Mouse (Mus musculus): ENCODE measurements around the gene Pax3. TPM values are rescaled to one million over a fixed set of nuclear protein-coding genes. Genes with fewer than 3 reads are reported as not detected.

Gene Pax3
- total RNA-seq, 1 experiment from 2014 or later = not detected

DNA sequence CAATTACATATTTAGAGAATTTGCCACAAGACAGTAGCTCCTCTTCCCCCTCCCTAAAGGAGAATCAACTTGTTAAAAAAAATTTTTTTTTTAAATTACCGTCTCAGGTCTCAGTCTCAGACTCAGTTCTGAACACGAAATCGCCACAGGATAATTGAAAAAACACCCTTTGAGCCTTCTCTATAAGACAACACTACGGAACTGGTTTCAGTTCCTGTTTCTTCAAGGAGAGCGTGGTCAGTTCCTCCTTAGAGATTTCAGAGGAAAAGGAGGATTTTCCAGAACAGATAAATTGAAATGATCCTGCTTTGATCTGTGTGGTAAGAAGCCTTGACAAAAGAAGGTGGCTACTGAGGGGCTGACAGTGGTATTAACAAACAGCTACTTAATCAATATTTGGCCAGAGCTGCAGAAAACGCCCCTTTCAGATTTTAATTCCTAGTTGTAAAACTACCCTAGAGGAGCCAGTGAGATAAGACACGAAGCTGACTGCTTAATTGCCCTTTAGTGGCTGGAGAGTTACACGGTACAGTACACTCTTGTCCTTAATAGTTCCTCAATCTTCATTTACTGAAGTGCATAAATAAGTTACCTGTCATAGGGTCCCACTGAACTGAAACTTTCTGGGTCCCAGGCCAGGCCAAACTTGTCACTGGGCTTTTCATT lies 9.7 kb downstream of the Pax3 start:
- ATAC-seq (replicated peaks; ENCODE audit: low read depth, poor library complexity, severe bottlenecking) = peak; percentile 78

DNA sequence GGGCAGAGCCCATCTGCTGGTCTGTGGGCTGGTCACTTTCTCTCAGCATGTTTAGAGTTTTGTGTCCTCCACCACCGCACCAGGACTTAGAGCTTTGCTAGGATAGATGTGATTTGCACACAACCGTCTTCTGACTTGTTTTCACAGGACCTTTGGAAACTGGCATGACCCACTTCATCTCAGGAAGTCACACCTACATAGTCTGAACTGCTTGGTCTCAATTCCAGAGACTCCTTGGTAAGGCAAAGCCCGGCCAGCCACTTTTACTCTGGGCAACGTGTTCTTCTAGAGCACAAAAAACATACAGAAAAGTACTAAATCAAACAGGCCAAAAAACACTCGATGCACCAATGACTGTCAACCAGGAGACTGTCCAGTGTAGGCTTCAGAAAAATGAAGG lies 14.0 kb downstream of the Pax3 start:
- no peak for ATAC-seq (replicated peaks; ENCODE audit: low read depth, poor library complexity, severe bottlenecking)

DNA sequence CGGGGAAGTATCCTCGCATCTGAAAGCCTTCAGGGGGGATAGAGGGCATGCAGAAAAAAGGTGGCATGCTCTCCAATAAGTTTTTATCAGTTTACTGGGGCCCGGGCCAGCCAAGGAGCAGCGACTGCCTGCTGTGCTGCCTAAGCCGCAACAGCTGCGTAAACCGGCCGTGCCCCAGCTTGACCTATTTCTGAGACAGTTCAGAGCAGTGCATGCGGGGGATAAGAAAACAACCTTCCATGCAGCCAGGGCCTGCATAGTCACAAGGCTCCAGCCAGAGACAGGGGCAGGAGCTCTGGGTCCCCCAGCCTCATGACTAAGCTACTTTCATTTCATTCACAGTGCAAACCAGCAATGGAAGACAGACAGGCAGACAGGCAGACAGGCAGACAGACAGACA lies 15.1 kb downstream of the Pax3 start:
- ATAC-seq (replicated peaks; ENCODE audit: low read depth, poor library complexity, severe bottlenecking) = no peak

DNA sequence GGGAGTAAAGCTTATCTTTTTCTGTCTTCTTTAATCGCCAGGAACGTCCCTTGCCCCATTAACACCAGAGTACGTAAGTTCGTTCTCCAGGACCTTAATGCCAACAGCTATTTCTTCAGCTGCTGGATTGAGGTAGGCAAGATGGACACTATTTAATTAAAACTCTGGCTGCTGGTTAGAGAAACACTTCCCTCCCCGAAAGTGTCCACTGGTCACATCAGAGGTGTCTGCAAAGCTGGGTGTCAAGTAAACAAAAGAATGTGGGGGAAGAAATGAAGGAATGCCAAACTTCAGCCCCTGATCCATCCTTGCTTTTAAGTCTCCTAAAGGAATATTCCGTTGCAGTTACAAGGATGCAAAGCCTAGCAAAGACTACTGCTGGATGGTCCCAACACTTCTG lies 24.6 kb downstream of the Pax3 start:
- ATAC-seq (replicated peaks; ENCODE audit: low read depth, poor library complexity, severe bottlenecking) = no peak

DNA sequence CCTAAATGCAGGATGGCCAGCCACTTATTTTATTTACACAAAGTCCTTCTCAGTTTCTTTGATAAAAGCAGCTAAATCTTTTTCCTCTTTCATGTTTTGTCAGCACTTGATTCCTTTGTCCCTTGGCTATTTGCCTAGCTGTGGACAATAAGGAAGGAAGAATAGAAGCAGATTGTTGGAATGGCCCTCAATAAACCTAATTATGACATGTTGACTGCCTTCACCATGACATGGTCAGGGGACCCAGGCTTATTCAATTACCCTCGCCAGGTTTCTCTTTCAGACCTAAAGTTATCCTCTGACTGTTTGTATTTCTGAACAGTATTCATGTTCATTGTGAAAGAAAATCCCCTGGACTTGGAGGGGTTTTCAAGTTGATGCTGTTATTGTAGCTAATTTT lies 25.3 kb downstream of the Pax3 start:
- no peak for ATAC-seq (replicated peaks; ENCODE audit: low read depth, poor library complexity, severe bottlenecking)

DNA sequence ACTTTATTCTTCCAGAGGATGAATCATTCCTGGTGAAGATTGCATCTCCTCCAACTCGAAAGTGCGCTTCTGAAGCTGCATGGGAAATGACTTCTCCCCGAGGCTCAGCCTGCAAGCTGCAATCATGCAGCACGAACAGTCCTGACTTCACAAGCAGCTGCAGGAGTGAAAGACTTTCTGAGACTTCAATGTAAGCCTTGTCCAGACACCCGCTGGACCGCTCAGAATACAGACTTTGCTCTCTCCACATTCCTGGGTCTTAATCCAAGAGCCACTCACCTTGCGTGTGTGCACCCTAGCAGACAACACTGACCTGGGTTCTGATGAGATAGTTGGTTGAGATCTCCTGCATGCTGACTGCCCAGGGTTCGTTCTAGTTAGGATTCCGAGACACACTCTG lies 26.2 kb downstream of the Pax3 start:
- ATAC-seq (replicated peaks; ENCODE audit: low read depth, poor library complexity, severe bottlenecking) = no peak

DNA sequence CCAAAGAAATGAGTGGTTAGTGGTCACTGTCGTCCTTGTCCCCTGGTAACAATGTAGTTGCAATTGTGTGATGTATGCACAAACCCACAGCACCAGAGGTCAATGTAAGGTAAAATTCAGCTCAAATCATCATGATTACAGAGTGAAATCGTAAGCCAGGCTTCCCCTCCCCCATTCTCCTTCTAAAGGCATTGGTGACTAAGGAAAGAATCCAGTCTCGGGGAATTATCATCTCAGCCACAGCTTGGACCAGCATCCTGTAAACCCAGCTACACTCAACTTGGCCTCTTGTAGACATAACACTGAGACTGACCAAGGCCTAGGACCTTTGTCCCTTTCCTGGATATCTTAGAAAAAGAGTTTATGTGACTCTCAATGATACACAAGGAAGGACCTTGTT lies 28.1 kb downstream of the Pax3 start:
- ATAC-seq (replicated peaks; ENCODE audit: low read depth, poor library complexity, severe bottlenecking) = no peak

DNA sequence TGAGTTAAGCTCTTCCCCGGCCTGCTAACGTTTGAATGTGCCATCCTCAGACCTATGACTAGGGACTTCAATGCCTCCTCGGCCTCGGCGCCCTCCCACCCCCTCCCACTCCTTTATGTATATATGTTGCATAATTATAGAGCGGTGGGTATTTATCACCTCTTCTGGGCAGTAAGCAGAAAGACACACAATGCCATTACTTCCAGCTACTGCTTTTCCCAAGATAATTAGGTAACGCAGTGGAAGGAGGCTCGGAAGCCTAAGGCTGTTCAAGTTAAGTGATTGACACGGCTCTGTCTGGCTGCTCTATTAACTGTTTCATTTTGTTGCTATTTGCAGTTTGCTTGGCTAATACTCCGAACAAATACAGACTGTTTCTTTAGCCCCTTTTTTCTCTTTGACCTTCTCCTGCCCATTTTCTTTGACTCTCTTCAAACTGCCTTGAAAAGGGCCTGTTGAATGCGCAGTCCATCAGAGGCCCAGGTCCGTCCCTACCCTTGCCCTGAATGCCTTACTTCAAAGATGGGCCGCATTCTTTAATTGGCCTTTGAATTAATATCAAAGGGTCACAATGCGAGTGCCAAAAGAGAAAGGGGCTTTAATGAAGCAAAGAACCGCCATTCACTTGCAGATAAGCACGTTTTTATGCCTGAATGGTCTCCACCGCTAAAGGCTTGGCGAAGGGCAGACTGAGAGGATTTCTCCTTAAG lies 29.2 kb downstream of the Pax3 start:
- ATAC-seq (replicated peaks; ENCODE audit: low read depth, poor library complexity, severe bottlenecking) = no peak

DNA sequence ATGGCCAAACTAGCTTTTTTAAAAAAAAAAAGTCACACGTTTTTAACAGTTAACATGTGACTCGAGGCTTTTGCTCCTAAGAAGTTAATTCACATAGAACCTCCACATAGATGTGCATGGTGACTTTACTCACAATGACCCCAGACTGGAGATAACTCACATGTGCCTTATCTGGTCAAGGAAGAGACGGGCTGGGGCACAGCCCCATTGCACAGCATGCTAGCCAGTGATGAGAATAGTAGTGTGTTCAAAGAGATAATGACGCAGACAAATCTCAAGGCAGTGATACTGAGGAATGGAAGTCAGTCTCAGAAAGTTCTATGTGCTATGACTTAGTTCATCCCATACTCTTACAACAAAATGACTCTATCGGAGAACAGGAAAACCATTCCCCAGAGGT lies 35.2 kb downstream of the Pax3 start:
- ATAC-seq (replicated peaks; ENCODE audit: low read depth, poor library complexity, severe bottlenecking) = no peak

DNA sequence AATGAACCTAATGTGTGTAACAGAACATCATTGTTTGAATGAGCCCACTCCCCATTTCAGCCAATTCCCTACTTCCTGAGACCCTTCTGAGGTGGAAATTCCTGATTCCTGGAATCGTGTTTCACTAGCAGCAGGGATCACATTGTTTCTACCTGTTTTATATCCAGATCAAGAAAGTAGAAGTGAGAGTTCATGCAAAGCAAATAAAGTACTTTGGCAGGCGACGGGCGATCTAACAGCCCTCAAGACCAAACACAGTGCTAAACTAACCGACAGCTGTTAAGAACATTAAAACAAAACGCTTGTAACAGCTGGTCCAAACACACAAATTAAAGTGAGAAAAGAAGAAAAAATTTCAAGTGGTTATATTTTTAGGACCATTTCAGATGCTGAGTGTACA lies 39.0 kb downstream of the Pax3 start:
- no peak for ATAC-seq (replicated peaks; ENCODE audit: low read depth, poor library complexity, severe bottlenecking)

DNA sequence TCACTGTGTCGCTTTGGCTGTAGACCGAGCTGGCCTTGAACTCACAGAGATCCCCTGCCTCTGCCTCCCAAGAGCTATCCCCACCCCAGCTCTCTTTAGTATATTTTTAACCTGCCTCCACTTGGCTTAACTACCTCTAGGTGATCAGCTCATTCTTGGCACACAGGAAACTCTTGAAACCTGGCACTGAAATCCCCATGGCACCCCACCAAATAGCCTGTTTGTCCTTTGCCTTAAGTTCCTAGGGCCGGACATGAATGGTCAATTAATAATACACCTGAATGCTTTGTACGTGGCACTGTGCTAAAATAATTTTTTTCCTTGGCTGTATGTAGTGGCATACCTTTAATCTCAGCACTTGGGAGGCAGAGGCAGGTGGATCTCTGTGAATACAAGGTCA lies 41.1 kb downstream of the Pax3 start:
- ATAC-seq (replicated peaks; ENCODE audit: low read depth, poor library complexity, severe bottlenecking) = no peak

DNA sequence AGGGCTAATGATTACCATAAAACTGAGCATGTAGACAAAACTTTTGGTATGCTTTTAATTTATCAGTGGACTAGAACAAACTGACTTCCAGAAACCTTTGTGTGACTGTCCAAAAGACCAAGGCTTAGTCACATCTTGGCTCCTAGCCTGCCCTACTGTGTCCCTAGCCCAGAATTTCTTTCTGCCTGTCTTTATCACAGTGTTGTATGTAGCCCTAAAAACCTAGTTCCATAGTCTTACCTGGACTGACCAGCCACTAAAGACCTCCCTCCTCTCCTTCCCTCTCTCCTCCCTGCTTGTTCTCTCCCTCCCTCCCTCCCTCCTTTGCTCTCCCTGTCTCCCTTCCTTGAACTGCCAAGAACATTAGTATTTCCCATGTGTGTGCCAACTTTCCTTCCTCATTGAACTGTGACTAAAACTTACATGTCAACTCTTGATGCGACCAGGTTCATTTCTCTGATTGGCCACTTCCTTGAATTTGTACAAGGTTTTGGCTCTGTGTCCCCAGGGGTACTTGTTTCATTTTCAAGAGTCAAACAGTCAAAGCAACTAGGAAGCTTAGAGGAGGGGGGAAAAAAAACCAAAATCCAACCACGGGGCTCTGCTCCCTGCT lies 48.8 kb downstream of the Pax3 start:
- ATAC-seq (replicated peaks; ENCODE audit: low read depth, poor library complexity, severe bottlenecking) = no peak

DNA sequence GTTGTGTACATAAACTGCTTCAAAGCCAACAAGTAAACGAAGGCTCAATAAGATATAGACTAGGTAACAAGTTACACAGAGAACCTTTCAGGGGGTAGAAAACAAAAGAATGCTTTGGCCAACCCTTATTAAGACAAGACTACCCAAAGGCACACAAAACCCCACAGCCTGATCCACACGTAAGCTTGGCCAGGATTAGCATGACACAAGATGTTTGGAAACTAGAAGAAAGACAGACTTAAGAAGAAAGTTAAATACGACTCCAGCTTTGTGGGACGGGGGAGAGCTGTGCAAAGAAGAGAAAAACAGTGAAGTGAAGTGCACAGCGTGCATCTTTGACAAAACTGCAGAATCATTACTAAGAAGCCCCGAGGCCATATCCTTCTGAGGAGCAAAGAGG lies 53.5 kb downstream of the Pax3 start:
- no peak for ATAC-seq (replicated peaks; ENCODE audit: low read depth, poor library complexity, severe bottlenecking)

DNA sequence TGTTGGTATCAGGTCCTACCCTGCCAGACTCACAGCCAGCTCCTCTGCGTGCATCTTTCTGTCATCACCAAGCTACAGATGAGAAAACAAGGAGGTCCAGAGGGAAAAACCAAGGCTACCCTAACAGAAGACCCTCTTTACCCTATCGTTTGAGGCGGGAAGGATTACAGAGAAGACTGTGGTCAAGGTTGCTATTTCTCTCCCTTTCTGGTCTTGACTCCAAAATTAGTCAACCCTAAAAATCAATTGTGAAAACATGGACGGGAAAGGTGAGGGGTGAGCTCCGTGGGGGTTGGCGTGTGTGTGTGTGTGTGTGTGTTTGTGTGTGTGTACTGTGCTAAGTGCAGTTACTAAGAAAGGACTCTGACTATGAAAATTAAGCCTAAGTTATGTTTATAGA lies 54.0 kb downstream of the Pax3 start:
- no peak for ATAC-seq (replicated peaks; ENCODE audit: low read depth, poor library complexity, severe bottlenecking)

DNA sequence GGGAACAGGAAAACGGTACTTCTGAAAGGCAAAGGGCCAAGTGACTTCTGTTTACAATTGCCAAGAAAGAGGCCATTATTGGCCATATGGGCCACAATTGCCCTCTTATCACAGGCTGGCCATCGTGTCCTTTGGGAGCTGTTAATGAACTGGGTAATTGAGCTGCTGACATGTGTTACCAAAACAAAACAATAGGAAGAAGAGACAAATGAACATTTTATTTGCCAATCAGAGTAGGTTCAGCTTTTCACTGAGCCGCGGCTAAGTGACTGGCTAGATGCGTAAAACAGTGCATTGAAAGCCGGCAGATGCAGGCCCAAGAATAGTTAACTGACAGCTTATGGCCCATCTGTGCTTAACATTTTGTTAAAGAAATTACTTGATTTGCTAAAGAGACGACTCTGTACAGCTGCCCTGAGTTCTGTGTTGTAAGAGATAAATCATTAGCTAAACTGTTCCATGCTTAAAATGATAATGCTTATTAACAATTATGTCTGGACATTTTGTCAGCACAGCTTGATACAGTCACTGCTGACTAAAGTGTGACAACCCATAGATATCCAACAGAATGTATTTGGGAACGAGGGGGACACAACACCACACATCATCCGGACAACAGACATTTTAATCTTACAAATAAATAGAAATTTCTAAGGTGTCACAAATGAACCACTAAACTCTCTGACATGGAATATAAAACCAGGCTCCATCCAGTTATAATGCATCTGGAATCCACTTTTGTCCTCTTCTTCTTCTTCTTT lies 55.0 kb downstream of the Pax3 start:
- no peak for ATAC-seq (replicated peaks; ENCODE audit: low read depth, poor library complexity, severe bottlenecking)

DNA sequence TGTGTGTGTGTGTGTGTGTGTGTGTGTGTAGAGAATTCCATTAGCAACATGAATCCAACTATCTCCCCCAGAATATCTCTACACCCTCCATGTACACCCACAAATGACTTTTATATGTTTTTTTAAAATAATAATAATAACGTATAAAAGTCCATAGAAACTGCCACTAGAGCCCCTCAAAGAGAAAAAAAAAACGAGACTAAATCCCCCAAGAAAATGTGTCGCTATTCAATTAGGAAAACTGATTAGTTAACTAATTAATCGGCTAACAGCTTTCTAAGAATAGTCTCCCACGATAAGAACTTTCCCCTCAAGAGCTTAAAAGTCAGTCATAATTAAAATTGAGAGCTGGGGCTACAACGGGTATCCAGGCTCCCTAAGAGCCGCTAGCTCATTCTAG lies 55.6 kb downstream of the Pax3 start:
- ATAC-seq (replicated peaks; ENCODE audit: low read depth, poor library complexity, severe bottlenecking) = no peak

DNA sequence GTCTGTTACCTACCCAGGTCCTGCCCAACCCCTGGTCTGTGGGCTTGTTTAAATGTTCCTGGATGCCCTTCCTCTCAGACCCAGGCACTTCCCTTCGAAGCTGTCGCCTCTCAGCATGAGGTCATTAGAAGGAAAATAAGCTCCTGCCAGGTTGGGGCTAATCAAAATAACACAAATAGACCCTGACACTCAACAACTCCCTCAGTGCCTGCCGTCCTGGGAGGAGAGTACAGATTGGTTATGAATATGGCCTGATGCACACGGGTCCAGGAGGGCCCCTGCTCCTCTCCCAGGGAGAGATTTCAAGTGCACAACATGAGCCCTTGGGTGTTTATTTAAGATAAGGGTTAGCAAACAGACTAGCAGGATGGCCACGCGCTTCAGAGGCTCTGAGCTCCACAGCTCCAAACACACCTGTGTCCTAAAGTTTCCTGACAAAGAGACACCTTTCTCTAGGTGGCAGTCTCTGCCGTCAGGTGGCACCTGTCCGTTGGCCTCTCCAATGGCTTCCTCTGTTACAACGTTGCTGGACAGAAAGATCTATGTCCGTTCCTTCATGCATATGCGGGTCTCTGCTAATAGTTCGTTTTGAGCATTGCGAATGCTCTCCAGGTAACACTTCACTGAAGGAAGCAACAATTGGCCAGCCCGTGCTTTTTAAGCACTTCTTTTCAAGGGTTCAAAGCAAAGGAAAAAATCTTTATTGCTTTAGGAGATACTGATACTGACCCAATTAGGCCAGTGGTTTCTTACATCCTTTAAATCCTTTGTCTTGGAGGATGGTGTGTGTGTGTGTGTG lies 56.2 kb downstream of the Pax3 start:
- ATAC-seq (replicated peaks; ENCODE audit: low read depth, poor library complexity, severe bottlenecking) = no peak

DNA sequence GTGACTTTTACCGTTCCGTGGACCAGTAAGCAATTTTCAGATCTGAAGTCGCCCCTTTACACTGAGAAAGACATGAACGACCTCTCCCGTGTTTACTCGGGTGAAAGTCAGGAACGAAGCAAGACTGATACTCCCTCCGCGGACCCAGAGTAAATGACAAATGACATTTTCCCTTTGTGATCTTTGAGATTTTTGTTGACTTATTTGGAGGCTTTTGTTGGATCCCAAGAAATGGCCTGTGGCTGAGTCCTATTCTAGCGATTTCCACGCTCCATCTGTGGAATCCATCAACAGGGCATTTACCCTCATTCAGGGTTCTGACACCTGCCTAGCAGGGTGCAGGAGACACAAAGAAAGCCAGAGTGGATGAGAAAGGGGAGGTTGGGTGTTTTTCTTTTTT lies 57.6 kb downstream of the Pax3 start:
- no peak for ATAC-seq (replicated peaks; ENCODE audit: low read depth, poor library complexity, severe bottlenecking)

DNA sequence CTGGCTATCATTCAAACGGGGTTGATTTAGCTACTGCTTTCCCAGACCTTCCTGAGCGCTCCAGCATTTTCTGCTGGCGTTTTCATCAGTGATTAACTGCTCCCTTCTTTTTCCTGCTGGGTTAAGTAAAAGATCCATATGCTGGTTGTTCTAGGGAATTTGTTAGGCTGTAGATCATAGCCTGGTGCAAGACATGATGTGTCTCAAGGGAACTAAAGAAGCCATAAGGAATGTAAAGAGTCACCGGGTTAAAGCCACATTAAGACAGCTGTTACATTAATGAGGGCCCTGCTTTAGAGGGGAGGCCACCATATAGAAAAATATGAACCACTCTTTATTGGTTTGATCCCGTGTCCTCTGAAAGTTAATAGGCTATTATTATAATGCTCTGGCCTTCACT lies 67.7 kb downstream of the Pax3 start:
- ATAC-seq (replicated peaks; ENCODE audit: low read depth, poor library complexity, severe bottlenecking) = no peak

DNA sequence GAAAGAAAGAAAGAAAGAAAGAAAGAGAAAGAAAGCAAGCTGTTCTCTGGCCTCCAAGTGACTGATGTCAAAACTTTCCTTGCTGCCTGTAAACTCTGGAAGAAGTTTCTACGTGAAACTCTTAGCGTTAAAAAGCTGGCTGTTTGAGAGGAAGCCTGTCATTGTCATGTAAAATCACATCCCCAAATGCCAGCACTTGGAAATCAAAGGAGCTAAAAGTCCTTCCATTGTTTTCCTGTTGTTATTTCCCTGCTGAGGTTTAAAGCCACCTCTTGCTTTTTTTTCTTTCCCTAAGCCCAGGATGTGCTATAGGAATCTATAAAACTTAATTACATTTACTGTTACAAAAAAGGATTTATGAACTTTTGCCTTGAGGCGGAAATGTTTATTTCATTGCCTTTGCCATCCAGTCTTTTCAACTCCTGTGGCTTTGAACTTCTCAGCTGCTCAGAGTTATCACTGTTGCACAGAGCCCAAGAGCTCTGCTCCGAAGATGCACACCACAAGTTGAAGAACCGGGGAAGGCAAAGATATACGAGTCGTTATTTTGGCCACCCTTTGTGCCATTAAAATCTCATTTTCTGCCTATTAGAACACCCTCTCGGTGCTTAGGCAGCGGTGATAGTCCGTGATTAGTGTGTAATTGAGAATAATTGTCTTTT lies 76.9 kb downstream of the Pax3 start:
- no peak for ATAC-seq (replicated peaks; ENCODE audit: low read depth, poor library complexity, severe bottlenecking)

Data from common myeloid progenitor, adult 5-6 weeks (primary cell).